Mouse (Mus musculus) stomach, embryonic 14.5 days (tissue): ENCODE measurements around the gene Znhit3. TPM values are rescaled to one million over a fixed set of nuclear protein-coding genes. Genes with fewer than 3 reads are reported as not detected.
A peak's percentile ranks its signal among the peaks of the same experiment; 100 is the strongest.

Experiments used
- ATAC-seq: fragments of 200-750 bp; cut with Nextera tagmentation; 2 replicates; pipeline ENCODE4 v1.8.0; 2017; ENCODE audit warnings: low read depth, moderate TSS enrichment; ENCODE audit not compliant: insufficient number of reproducible peaks, insufficient read depth, low FRiP score
- H3K27ac ChIP-seq: fragments of 300-500 bp; sonication (generic); 2 replicates; pipeline ENCODE4 v1.5.1; 2014; ENCODE audit warnings: mild to moderate bottlenecking, low read length, moderate library complexity, mixed read lengths
- H3K27me3 ChIP-seq: fragments of 300-500 bp; sonication (generic); 2 replicates; pipeline ENCODE4 v1.6.1; 2014; ENCODE audit warnings: low read length, control low read depth, mixed read lengths; ENCODE audit not compliant: control insufficient read depth, insufficient read depth
- H3K36me3 ChIP-seq: fragments of 300-500 bp; sonication (generic); 2 replicates; pipeline ENCODE4 v1.6.1; 2014; ENCODE audit warnings: mild to moderate bottlenecking, control low read depth, low read length, moderate library complexity, mixed read lengths; ENCODE audit not compliant: control insufficient read depth, insufficient read depth
- H3K4me1 ChIP-seq: fragments of 300-500 bp; sonication (generic); 2 replicates; pipeline ENCODE4 v1.6.1; 2014; ENCODE audit warnings: low read length, control low read depth, mixed read lengths; ENCODE audit not compliant: control insufficient read depth, insufficient read depth
- H3K4me2 ChIP-seq: fragments of 300-500 bp; sonication (generic); replicated peaks from 2 replicates; pipeline ENCODE4 v1.6.1; 2014; ENCODE audit warnings: low read depth, low read length, control low read depth
- H3K4me3 ChIP-seq: fragments of 300-500 bp; sonication (generic); 2 replicates; pipeline ENCODE4 v1.5.1; 2014; ENCODE audit warnings: low read depth, low read length, control low read depth
- H3K9ac ChIP-seq: fragments of 300-500 bp; sonication (generic); replicated peaks from 2 replicates; pipeline ENCODE4 v1.6.1; 2014; ENCODE audit warnings: low read depth, mild to moderate bottlenecking, control low read depth, low read length, moderate library complexity, mixed read lengths
- H3K9me3 ChIP-seq: fragments of 300-500 bp; sonication (generic); 2 replicates; pipeline ENCODE4 v1.6.1; 2016; ENCODE audit warnings: low read depth, low read length, control low read depth; ENCODE audit not compliant: control insufficient read depth
- WGBS: fragments of 180-500 bp; shearing (Covaris S2); extraction: QIAGEN DNeasy Blood & Tissue Kit; methylation state at CpG from one replicate; pipeline ENCODE4 v1.1.7; 2014; 5-methylcytosine and 5-hydroxymethylcytosine counted together
- polyA plus RNA-seq: library from polyadenylated mRNA; unstranded; fragments of >200 nt; fragmentation: Nextera tagmentation; extraction: Ambion mirVana; gene quantifications from 2 replicates; pipeline ENCODE4 v1.2.1, GENCODE M21; 2014

Znhit3 gene
- polyA plus RNA-seq, 1 experiment from 2014 or later: 64.3 TPM

DNA sequence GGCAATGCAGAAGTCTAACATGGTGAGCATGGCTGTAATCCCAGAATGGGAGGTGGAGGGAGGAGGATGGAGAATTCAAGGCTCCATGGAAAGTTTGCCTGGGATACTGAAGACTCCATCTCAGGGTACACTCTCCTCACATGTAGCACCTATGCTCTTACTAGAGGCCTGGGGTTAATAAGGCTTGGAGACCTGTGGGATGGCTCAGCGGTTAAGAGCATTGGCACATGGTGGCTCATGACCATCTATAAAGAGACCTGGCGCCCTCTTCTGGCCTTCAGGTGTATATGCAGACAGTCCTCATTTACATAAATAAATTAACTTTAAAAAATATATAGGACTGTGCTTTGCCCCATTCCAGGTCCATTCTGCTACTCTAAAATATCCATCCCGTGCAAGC lies 3.1 kb upstream of the Znhit3 start:
- Histone ChIP-seq H3K9me3 (no peaks in the 10 kb centered on the region), H3K4me2 (no peak overlapping the region), H3K36me3 (no peaks in the 10 kb centered on the region), H3K27ac (no peak overlapping the region), H3K27me3 (no peaks in the 10 kb centered on the region), H3K4me1 (no peaks in the 10 kb centered on the region), H3K9ac (no peak overlapping the region), H3K4me3 (no peak overlapping the region)
- ATAC-seq: no peak
- WGBS: 44% methylated on average over 3 of the region's 3 CpGs

DNA sequence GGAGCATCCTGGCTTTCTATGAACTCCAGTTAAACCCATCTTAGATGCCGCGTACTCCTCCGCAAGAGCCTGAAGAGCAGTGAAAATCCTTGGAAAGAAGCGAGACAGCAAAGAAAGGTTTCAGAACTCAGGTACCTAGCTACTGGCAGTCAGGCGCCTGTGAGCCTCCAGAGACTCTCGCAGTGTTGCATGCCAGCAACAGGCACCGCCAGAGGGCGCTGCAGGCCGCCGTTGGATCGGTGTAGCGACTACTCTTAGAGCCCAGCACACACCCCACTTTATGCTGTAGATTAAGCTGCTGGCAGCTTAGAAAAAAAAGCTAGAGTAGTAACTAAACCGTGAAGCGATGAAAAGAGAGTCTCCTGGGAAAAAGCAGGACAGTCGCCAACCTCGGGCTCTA lies 2.3 kb upstream of the Znhit3 start:
- H3K27ac ChIP-seq: no peak overlapping the region
- no peaks in the 10 kb centered on the region for H3K27me3 ChIP-seq
- no peak overlapping the region for H3K4me3 ChIP-seq
- no peaks in the 10 kb centered on the region; the same call in 1 of the 2 replicates for H3K36me3 ChIP-seq
- H3K4me2 ChIP-seq: peak overlapping the region; percentile 28
- no peaks in the 10 kb centered on the region for H3K9me3 ChIP-seq
- H3K9ac ChIP-seq: no peak overlapping the region
- ATAC-seq: peak; percentile 77; the same call in 1 of the 2 replicates
- 5% methylated on average over 16 of the region's 16 CpGs for WGBS
- H3K4me1 ChIP-seq: no peaks in the 10 kb centered on the region

DNA sequence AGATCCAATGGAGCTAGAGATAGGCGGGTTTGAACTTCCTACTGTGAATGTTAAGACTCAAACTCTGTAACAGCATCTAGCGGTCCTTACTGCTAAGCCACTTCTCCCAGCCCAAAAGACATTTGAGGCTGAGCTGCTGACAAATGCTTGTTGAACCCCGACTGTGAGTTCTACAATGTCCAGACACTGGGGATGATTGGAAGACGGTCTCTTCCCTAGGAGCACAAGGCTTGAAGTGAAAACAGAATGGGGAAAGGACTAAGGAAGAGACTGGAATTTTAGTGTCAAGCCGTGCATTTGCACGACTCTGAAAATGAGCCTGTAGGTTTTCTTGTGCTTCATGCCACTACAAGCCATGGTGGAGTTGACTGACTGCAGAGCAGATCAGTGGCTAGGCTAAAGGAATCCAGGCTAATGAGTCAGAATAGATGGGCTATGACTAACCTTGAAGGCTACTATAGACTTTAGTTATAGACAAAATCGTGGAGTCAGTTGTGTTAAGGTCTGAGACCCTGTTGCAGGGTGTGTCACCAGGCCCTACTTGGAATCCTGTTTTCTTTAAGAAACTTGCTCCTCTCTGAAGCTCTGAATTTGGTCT lies 636 bp upstream of the Znhit3 start:
- WGBS: 61% methylated on average over 7 of the region's 7 CpGs

DNA sequence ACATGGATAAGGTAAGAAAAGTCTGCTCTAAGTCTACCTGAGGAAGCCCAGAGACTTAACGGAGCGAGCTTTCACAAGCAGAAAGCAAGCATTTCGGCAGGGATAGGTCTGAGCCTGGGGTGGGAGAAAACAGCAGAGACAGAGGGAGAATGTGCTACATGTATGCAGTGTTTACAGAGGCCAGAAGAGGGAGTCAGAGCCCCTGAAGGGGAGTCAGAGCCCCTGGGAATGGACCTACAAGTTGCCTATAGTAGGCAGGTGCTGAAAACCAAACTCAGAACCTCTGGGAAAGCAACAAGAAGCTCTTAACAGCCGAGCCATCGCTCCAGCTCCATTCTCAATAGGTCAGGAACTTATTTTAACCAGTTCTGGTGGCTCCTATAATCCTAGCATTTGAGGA lies 1.5 kb downstream of the Znhit3 start:
- Histone ChIP-seq H3K4me3 (no peak overlapping the region), H3K9me3 (no peaks in the 10 kb centered on the region), H3K4me2 (no peak overlapping the region), H3K27ac (no peak overlapping the region), H3K4me1 (no peaks in the 10 kb centered on the region), H3K36me3 (peaks cover 23% of the 10 kb centered on the region), H3K9ac (no peak overlapping the region), H3K27me3 (no peaks in the 10 kb centered on the region)
- no peak for ATAC-seq
- WGBS: 78% methylated on average over 5 of the region's 5 CpGs

More for the DNA sequence above, 636 bp upstream of the Znhit3 start:
- Histone ChIP-seq H3K4me1 (no peaks in the 10 kb centered on the region), H3K9ac (no peak overlapping the region), H3K36me3 (peaks cover 8% of the 10 kb centered on the region), H3K4me2 (peak overlapping the region; percentile 46; the same call in 1 of the 2 replicates), H3K27me3 (no peaks in the 10 kb centered on the region), H3K9me3 (no peaks in the 10 kb centered on the region), H3K27ac (no peak overlapping the region), H3K4me3 (peak overlapping the region; percentile 84)
- ATAC-seq: no peak

DNA sequence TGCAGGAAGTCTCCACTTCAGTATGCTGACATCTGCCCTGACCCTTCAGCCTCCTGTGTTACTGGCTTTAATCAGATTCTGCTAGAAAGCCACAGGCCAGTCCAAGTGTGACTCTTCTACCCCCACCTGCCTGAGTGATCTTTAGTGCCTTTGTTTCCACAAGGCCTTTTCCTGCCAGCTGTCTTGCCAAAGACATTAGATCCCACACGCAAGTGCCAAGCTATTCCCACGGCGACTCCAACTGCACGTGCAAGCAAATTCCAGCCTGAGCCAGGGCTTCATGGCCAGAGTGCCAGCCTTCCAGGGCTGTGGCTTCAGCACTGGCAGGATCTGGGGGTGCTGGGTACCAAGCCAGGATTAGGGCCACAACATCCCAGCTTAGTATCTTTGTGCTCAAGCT lies 5.8 kb downstream of the Znhit3 start:
- no peak overlapping the region for H3K4me3 ChIP-seq
- no peaks in the 10 kb centered on the region for H3K9me3 ChIP-seq
- 83% methylated on average over 4 of the region's 4 CpGs for WGBS
- no peaks in the 10 kb centered on the region for H3K27me3 ChIP-seq
- no peak overlapping the region for H3K4me2 ChIP-seq
- ATAC-seq: no peak
- H3K36me3 ChIP-seq: peaks cover 54% of the 10 kb centered on the region
- H3K4me1 ChIP-seq: no peaks in the 10 kb centered on the region
- no peak overlapping the region for H3K27ac ChIP-seq
- no peak overlapping the region for H3K9ac ChIP-seq

DNA sequence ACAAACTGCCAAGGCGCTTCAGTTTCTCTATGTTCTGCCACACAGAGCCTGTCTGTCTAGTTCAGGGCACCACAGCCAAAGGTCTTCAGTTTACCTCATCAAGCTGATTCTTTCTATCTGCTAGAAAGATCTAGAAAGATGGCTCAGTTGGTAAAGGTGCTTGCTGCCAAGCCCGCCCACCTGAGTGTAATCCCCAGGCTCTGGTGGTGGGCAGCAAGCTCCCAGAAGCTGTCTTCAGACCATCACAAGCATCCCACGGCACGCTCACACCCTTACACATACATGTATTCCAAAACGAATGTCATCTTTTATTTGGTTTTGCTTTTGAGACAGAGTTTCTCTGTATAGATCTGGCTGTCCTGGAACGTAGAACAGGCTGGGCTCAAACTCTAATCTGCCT lies 7.7 kb downstream of the Znhit3 start:
- peaks cover 60% of the 10 kb centered on the region for H3K36me3 ChIP-seq
- no peaks in the 10 kb centered on the region for H3K9me3 ChIP-seq
- WGBS: 92% methylated on average over 6 of the region's 6 CpGs
- no peak overlapping the region for H3K4me2 ChIP-seq
- H3K27ac ChIP-seq: no peak overlapping the region
- no peaks in the 10 kb centered on the region for H3K4me1 ChIP-seq
- H3K9ac ChIP-seq: no peak overlapping the region
- no peak for ATAC-seq
- H3K27me3 ChIP-seq: no peaks in the 10 kb centered on the region
- H3K4me3 ChIP-seq: no peak overlapping the region

DNA sequence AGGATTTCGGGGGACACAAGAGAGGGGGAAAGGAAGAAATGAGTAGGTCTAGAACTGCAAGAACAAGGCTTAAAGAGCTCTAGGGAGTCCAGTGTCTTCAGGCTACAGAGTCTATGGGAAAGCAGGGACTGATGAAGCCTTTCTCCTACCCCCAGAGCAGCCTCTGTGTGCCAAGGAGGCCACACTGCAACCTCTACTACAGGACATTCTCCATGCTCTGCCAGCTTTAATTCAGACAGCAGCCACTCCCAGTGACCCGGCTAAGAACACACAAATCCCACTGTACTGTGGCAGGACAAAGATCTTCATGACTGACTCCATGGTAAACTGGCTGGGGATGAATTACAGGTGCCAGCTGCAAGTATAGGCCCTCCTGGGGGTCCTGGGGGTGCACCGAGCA lies 9.1 kb downstream of the Znhit3 start:
- no peak overlapping the region for H3K4me3 ChIP-seq
- no peaks in the 10 kb centered on the region for H3K9me3 ChIP-seq
- H3K36me3 ChIP-seq: peaks cover 65% of the 10 kb centered on the region
- ATAC-seq: no peak
- no peak overlapping the region for H3K4me2 ChIP-seq
- no peak overlapping the region for H3K9ac ChIP-seq
- WGBS: 52% methylated on average over 3 of the region's 3 CpGs
- no peak overlapping the region for H3K27ac ChIP-seq
- H3K4me1 ChIP-seq: no peaks in the 10 kb centered on the region
- H3K27me3 ChIP-seq: no peaks in the 10 kb centered on the region

DNA sequence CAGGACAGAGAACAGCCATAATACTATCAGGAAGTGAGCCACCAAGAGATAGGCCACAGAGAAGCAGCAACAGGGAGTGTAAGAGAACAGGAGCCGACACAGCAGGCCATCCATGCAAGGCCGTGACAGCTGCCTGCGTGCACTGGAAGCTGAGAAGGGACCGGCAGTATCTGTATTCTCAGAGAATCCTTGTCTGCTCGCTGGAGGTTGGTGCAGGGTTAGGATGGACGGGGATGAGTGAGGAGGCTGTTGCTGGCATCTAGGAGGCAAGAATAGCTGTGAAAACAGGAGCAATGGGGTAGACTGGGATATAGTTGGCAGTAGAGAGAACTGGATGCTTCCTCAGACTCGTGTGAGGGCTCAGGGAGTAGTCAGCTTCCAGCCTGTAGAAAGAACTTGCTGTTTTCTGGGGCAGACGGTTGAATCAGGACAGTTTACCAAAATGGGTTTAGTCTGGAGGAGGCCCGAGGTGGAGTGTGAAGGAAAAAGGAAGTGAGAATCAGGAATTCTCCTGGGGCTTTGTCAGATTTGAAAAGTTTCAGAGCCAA lies 11.5 kb downstream of the Znhit3 start:
- no peak overlapping the region for H3K9ac ChIP-seq
- no peak overlapping the region for H3K4me3 ChIP-seq
- no peaks in the 10 kb centered on the region for H3K27me3 ChIP-seq
- peaks cover 64% of the 10 kb centered on the region for H3K36me3 ChIP-seq
- no peak overlapping the region for H3K4me2 ChIP-seq
- ATAC-seq: no peak
- no peak overlapping the region for H3K27ac ChIP-seq
- no peaks in the 10 kb centered on the region for H3K4me1 ChIP-seq
- WGBS: 81% methylated on average over 9 of the region's 9 CpGs
- H3K9me3 ChIP-seq: no peaks in the 10 kb centered on the region

DNA sequence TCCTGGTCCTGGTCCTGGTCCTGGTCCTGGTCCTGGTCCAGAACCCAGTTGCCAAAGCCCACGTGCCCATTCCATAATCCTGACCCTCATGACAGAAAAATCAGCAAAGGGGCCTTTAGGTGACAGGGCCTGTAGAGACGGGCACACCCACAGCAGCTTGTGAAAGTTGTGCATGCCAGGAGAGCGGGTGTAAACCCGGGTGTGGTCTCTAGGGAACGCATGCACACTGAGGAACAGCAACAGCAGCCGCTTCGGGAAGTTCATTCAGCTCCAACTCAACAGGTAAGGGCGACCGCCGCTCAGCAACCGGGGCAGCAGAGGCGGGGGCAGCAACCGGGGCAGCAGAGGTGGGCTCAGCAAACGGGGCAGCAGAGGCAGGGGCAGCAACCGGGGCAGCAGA lies 23.1 kb downstream of the Znhit3 start:
- H3K4me1 ChIP-seq: no peaks in the 10 kb centered on the region
- H3K27ac ChIP-seq: no peak overlapping the region
- no peak overlapping the region for H3K9ac ChIP-seq
- peaks cover 32% of the 10 kb centered on the region for H3K36me3 ChIP-seq
- no peak overlapping the region for H3K4me3 ChIP-seq
- no peaks in the 10 kb centered on the region for H3K27me3 ChIP-seq
- ATAC-seq: no peak
- H3K4me2 ChIP-seq: no peak overlapping the region
- H3K9me3 ChIP-seq: no peaks in the 10 kb centered on the region
- 90% methylated on average over 15 of the region's 15 CpGs for WGBS
